Mouse (Mus musculus): Measurements from ENCODE around the gene Abca5.

DNA sequence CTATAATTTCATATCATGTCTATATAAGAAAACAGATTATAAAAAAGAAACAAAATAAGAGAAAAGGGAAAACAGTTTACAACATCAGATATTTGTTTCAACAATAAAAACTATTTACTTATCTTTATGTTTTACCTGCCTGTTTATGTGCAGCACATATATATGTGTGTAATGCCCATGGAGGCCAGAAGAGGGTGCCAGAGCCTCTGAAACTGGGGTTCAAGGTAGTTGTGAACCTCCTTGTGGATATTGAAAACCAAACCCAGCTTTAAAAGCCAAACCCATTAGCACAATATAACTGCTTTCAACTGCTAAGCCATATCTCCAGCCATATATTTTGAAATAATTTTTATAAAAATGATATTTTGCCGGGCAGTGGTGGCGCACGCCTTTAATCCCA lies 27.5 kb upstream of the Abca5 start:
- TF ChIP-seq EP300 (IDR thresholded peaks at IDR 0.05; ENCODE audit: insufficient read depth, low read depth, low read length), result no peak
- TF ChIP-seq POLR2A (IDR thresholded peaks at IDR 0.05; ENCODE audit: insufficient read depth, low read length), result no peak

Data from ES-Bruce4 (cell line).